Mouse (Mus musculus) telencephalon, adult 2 months (tissue): ENCODE data around the gene Cyp4f16.
A peak's percentile ranks its signal among the peaks of the same experiment; 100 is the strongest.
"Not testable (repeated sequence)": the region's sequence is repeated elsewhere in the genome, so short reads cannot be mapped to it uniquely, and the experiment has no call there.

Experiments
- DNase-seq: peaks from one replicate; pipeline ENCODE4 v3.0.0-alpha.2; 2011; ENCODE audit warnings: low read depth, low spot score

Gene Cyp4f16

DNA sequence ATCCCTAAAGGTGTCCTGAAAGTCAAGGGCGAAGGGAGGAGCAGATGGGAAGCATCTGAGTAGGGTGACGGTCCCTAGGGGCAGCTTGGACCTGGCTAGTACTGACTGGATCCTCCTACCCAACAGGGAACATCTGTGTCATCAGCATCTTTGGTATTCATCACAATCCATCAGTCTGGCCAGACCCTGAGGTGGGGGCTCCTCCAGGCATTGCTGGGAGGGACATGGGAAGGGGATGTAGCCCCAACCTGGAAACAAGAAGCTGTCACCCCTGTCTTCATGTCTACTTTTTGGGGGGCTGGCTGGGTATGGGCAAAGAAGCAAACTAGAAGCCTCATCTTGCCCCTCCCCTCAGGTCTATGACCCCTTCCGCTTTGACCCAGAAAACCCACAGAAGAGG is 14.0 kb downstream of the Cyp4f16 start:
- DNase-seq = not testable (repeated sequence)

DNA sequence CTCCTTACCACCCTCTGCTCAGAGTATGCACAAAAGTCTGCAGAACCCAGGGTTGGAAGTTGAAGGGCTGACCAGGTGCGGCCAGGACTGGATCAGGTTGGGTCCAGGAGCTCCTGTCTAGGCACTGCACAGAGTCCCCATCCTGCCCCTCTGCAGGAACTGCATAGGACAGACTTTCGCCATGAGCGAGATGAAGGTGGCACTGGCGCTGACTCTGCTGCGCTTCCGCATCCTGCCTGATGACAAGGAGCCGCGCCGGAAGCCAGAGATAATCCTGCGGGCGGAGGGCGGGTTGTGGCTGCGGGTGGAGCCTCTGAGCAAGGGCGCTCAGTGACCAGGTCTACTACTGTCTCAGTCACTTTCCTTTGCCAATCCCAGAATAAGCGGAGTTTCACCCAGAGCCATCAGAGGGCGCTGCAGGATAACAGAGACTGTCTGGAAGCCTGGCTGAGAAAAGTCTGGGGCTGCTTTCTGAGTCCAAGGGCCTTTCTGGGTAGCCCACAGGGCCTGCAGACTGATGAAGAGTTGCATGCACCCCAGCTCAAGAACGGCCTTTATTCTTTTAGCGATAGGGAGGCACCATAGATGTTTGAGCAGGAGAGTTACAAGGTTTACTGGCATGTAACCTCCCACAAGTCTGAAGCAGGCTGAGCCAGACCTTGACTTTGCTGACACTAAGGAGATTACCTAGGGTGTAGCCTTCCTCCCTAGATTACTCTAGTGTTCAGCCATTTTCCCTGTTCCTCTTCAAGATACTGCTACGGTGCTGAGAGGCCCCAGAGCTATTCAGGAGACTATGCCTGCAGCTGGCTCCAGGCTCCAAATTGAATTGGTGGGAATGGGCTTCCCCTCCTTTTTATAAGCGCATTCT is 14.8 kb downstream of the Cyp4f16 start:
- peak; percentile 63 for DNase-seq

DNA sequence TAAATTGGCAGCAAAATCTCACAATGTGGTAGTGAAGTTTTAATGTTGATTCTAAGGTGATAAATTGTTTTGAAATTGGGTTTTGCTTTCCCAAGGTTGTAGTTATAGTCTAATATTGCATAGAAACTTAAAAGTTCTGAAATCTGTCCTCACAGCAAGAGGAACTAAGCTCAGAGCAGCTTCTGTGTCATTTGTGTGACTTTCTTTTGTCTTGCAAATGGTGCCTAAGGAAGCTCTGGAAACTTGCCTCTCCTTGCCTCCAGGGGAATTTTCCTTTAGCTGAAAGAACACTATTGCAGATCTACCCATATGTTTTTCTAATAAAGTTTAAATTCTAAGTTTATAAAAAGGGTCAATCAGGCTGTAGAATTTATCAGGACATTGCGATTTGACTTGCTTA is 16.7 kb downstream of the Cyp4f16 start:
- not testable (repeated sequence) for DNase-seq

DNA sequence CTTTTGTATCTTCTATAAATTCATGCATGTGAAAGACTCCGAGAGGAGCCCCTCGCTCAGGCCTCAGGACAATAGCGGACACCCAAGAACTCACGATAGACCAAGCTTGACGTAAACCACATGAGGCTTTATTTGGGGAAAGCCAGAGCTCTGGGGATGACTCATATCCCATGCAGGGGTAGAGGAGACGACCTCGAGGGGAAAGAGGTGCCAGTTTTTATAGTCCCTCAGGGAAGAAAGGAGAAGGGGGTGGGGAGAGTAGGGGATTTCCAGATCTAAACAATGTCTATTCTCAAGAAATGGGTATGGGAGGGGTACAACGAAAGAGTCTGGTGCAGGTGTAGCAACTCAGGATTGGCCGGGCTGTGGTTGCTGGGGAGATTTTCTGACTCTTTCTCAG is 18.0 kb downstream of the Cyp4f16 start:
- DNase-seq = not testable (repeated sequence)

DNA sequence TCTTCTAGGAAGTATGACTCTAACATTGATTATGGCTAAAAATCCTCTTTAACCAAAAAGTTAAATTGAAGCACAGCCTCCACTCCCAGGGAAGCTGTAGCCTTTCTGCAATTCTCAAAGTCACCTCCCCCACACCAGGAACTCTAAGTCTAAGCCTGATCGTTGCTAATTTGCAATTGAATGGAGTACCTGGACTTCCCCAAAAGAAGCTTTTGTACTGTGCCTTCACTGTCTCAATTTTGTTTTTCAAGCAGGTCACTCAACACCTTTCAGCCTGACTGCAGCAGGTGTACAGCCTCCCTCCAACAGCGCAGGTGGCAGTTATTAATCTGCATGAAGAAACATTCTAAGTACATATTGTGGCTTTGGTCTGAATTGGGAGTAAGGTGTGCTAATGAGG is 26.9 kb downstream of the Cyp4f16 start:
- not testable (repeated sequence) for DNase-seq

DNA sequence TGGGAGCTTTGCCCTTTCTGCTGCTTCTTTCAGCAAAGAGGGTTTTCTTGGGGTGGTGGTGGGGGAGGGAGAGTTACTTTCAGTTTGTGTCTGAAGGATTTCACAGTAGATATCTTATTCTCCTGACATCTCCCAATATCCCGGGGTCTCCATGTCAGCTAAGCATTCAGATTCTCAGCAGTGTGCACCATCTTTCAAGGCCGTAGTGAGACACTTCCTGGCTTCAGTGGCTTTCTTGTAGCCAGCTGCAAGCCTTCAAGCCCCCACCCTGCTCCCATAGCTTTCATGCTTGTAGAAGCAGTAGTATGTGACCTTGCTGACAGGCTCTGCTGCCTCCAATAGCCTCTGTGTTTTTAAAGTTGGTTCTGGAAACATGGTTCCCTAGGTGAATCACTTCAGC is 36.9 kb downstream of the Cyp4f16 start:
- DNase-seq = not testable (repeated sequence)

DNA sequence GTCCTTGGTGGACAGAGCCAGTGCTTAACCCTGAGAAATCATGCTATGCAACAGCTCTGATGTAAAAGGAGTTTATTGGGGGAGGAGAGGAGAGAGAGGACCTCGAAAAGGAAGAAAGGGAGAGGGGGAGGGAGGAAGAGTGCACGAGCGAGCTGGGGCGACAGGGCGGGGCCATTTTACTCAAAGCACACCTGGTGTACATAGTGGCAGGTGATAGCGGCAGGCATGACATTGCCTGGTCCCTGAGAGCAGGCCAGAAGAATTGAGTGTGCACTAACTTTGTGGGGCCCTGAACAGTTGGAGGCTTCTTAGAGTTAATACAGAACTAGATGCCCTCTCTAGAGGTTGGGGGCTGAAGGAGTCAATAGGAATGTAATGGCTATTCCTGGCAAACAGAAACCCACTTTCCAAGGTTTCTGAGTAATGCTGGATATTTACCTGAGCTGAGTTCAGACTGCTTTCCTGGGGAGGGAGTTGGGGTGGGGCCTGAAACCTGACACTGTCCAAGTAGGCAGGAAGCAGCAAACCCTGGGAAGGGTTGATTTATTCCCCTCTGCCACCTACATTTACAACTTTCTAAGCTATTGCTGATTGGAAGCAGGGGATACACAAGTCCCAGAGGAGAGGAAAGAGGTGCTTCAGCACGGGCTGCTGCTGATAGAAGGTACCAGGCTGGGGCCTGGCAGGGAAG is 41.3 kb downstream of the Cyp4f16 start:
- DNase-seq = no peak

DNA sequence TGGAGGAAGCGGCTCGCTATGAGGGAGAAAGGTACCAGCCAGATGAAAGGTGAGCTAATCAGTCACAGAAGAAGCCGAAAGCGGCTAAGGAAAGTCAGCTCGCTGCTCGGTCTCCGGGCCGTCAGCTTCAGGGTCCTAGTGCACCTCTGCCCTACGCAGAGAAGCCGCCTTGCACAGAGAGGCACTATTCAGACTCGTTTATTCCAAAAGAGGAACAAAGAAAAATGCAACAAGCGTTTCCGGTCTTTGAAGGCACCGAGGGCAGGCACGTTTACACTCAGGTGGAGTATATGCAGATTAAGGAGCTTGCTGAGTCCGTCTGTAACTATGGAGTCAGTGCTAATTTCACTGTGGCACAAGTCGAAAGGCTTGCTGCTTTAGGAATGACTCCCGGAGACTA is 60.1 kb downstream of the Cyp4f16 start:
- no peak for DNase-seq
